Mouse (Mus musculus): Measurements from ENCODE around the gene Ceacam16. TPM values are rescaled to one million over a fixed set of nuclear protein-coding genes. Genes with fewer than 3 reads are reported as not detected.

The Ceacam16 gene
- polyA plus RNA-seq, 2 experiments = 0.04 TPM; not detected in 1

- no peak overlapping the region for H3K4me3 ChIP-seq (ENCODE audit: insufficient read depth in 1 of 2, low read depth in 2 of 2, low read length in 2 of 2)
- no peaks in the 10 kb centered on the region for H3K9me3 ChIP-seq (ENCODE audit: control insufficient read depth, low read length)
- H3K27me3 ChIP-seq (ENCODE audit: control insufficient read depth, insufficient read depth, low read length) = peaks cover 6% of the 10 kb centered on the region; the same call in 1 of the 2 replicates
- ATAC-seq (ENCODE audit: insufficient read depth) (no peak), DNase-seq (ENCODE audit: low read depth in 3 of 3, low spot score in 3 of 3) (no peak)
- WGBS (ENCODE audit: insufficient replicate concordance) = 59% methylated on average over 6 of the region's 6 CpGs
- no peak for TF ChIP-seq EP300 (IDR thresholded peaks at IDR 0.05; ENCODE audit: low read depth)
- no peak for TF ChIP-seq CTCF (IDR thresholded peaks at IDR 0.05; ENCODE audit: low read depth)
- no peaks in the 10 kb centered on the region for H3K4me1 ChIP-seq (replicated peaks; ENCODE audit: control insufficient read depth in 2 of 2, insufficient read depth in 2 of 2, low read length in 1 of 2)
- no peaks in the 10 kb centered on the region for H3K36me3 ChIP-seq (replicated peaks; ENCODE audit: control insufficient read depth, insufficient read depth, low read depth)
- H3K9ac ChIP-seq (replicated peaks) = no peak overlapping the region
- no peak overlapping the region for H3K27ac ChIP-seq
- no peak overlapping the region for H3K4me2 ChIP-seq (ENCODE audit: low read depth)
Measured at GRCm38 (mm10) chr7:19856283-19856682, 4.8 kb downstream of the Ceacam16 start.

GRCm38 (mm10) chr7:19855663-19856062, 5.4 kb downstream of the Ceacam16 start:
- Histone ChIP-seq H3K9me3 (ENCODE audit: control insufficient read depth, low read length) (no peaks in the 10 kb centered on the region), H3K27me3 (ENCODE audit: control insufficient read depth, insufficient read depth, low read length) (peaks cover 6% of the 10 kb centered on the region; the same call in 1 of the 2 replicates), H3K4me3 (ENCODE audit: insufficient read depth in 1 of 2, low read depth in 2 of 2, low read length in 2 of 2) (no peak overlapping the region), H3K4me1 (replicated peaks; ENCODE audit: control insufficient read depth in 2 of 2, insufficient read depth in 2 of 2, low read length in 1 of 2) (no peaks in the 10 kb centered on the region), H3K27ac (no peak overlapping the region), H3K36me3 (replicated peaks; ENCODE audit: control insufficient read depth, insufficient read depth, low read depth) (no peaks in the 10 kb centered on the region), H3K4me2 (ENCODE audit: low read depth) (no peak overlapping the region), H3K9ac (replicated peaks) (no peak overlapping the region)
- no peak for ATAC-seq (ENCODE audit: insufficient read depth)
- TF ChIP-seq CTCF (IDR thresholded peaks at IDR 0.05; ENCODE audit: low read depth) (no peak), EP300 (IDR thresholded peaks at IDR 0.05; ENCODE audit: low read depth) (no peak)
- 55% methylated on average over 5 of the region's 5 CpGs for WGBS (ENCODE audit: insufficient replicate concordance)
- DNase-seq (ENCODE audit: low read depth in 3 of 3, low spot score in 3 of 3) = no peak

GRCm38 (mm10) chr7:19853526-19853925, 7.6 kb downstream of the Ceacam16 start:
- H3K36me3 ChIP-seq (replicated peaks; ENCODE audit: control insufficient read depth, insufficient read depth, low read depth) = no peaks in the 10 kb centered on the region
- H3K27ac ChIP-seq = no peak overlapping the region
- H3K9me3 ChIP-seq (ENCODE audit: control insufficient read depth, low read length) = no peaks in the 10 kb centered on the region
- H3K4me2 ChIP-seq (ENCODE audit: low read depth) = no peak overlapping the region
- no peak for ATAC-seq (ENCODE audit: insufficient read depth)
- no peaks in the 10 kb centered on the region for H3K4me1 ChIP-seq (replicated peaks; ENCODE audit: control insufficient read depth in 2 of 2, insufficient read depth in 2 of 2, low read length in 1 of 2)
- no peak for DNase-seq (ENCODE audit: low read depth in 3 of 3, low spot score in 3 of 3)
- no peak overlapping the region for H3K9ac ChIP-seq (replicated peaks)
- TF ChIP-seq CTCF (IDR thresholded peaks at IDR 0.05; ENCODE audit: low read depth) (no peak), EP300 (IDR thresholded peaks at IDR 0.05; ENCODE audit: low read depth) (no peak)
- 78% methylated on average over 20 of the region's 20 CpGs for WGBS (ENCODE audit: insufficient replicate concordance)
- peaks cover 6% of the 10 kb centered on the region; the same call in 1 of the 2 replicates for H3K27me3 ChIP-seq (ENCODE audit: control insufficient read depth, insufficient read depth, low read length)
- no peak overlapping the region for H3K4me3 ChIP-seq (ENCODE audit: insufficient read depth in 1 of 2, low read depth in 2 of 2, low read length in 2 of 2)

- Histone ChIP-seq H3K27me3 (ENCODE audit: control insufficient read depth, insufficient read depth, low read length) (peaks cover 6% of the 10 kb centered on the region; the same call in 1 of the 2 replicates), H3K36me3 (replicated peaks; ENCODE audit: control insufficient read depth, insufficient read depth, low read depth) (no peaks in the 10 kb centered on the region), H3K9ac (replicated peaks) (no peak within 1 kb of the TSS), H3K9me3 (ENCODE audit: control insufficient read depth, low read length) (no peaks in the 10 kb centered on the region), H3K4me3 (ENCODE audit: insufficient read depth in 1 of 2, low read depth in 2 of 2, low read length in 2 of 2) (no peak within 1 kb of the TSS), H3K4me1 (replicated peaks; ENCODE audit: control insufficient read depth in 2 of 2, insufficient read depth in 2 of 2, low read length in 1 of 2) (peaks cover 0 to 2% of the 10 kb centered on the region in 2 experiments; a peak in 1 of 4 replicates), H3K4me2 (ENCODE audit: low read depth) (no peak within 1 kb of the TSS), H3K27ac (no peak within 1 kb of the TSS)
- 5% methylated on average over 30 of the region's 33 CpGs for WGBS (ENCODE audit: insufficient replicate concordance)
- no peak for ATAC-seq (ENCODE audit: insufficient read depth)
- no peak for TF ChIP-seq CTCF (IDR thresholded peaks at IDR 0.05; ENCODE audit: low read depth)
- no peak for TF ChIP-seq EP300 (IDR thresholded peaks at IDR 0.05; ENCODE audit: low read depth)
- DNase-seq (ENCODE audit: low read depth in 3 of 3, low spot score in 3 of 3) = no peak
Measured at GRCm38 (mm10) chr7:19851858-19852570, 9.1 kb downstream of the Ceacam16 start, which contains the start of gene Gm19345. Gene Gm19345 (plus strand): TSS chr7:19852003.

GRCm38 (mm10) chr7:19844521-19845171, 16.5 kb downstream of the Ceacam16 start:
- WGBS (ENCODE audit: insufficient replicate concordance) = 19% methylated on average over 15 of the region's 15 CpGs

More at GRCm38 (mm10) chr7:19844521-19845171, 16.5 kb downstream of the Ceacam16 start:
- no peak overlapping the region for H3K4me2 ChIP-seq (ENCODE audit: low read depth)
- H3K9ac ChIP-seq (replicated peaks) = no peak overlapping the region
- H3K9me3 ChIP-seq (ENCODE audit: control insufficient read depth, low read length) = no peaks in the 10 kb centered on the region
- H3K36me3 ChIP-seq (replicated peaks; ENCODE audit: control insufficient read depth, insufficient read depth, low read depth) = no peaks in the 10 kb centered on the region
- H3K4me1 ChIP-seq (replicated peaks; ENCODE audit: control insufficient read depth in 2 of 2, insufficient read depth in 2 of 2, low read length in 1 of 2) = peaks cover 0 to 13% of the 10 kb centered on the region in 2 experiments; a peak in 2 of 4 replicates
- H3K27ac ChIP-seq = no peak overlapping the region
- no peak for DNase-seq (ENCODE audit: low read depth in 3 of 3, low spot score in 3 of 3)
- H3K27me3 ChIP-seq (ENCODE audit: control insufficient read depth, insufficient read depth, low read length) = no peaks in the 10 kb centered on the region
- no peak for TF ChIP-seq EP300 (IDR thresholded peaks at IDR 0.05; ENCODE audit: low read depth)
- no peak for TF ChIP-seq CTCF (IDR thresholded peaks at IDR 0.05; ENCODE audit: low read depth)
- no peak overlapping the region for H3K4me3 ChIP-seq (ENCODE audit: insufficient read depth in 1 of 2, low read depth in 2 of 2, low read length in 2 of 2)
- ATAC-seq (ENCODE audit: insufficient read depth) = no peak
